Mouse (Mus musculus): ENCODE results near the gene Map3k14.
A peak's percentile ranks its signal among the peaks of the same experiment; 100 is the strongest.

DNA sequence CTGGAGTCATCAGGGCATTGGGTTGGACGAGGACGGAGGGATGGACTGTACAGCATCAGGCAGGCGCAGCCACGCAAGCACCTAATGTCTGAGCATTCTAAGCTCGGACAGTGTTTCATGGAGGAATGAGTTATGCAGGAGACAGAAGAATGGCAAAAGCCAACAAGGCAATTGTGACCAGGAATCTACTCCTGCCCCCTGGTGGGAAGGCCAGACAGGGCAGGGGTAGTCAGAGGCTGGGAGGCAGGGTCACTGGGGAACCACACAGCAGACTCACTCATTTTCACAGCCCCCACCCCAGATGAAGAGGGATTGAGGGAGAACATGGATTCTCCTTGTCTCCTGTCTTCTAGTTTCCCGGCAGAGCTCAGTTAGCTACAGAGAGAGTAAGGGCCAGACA, 4.7 kb upstream of the Map3k14 start:
- TF ChIP-seq POLR2A (IDR thresholded peaks at IDR 0.05; ENCODE audit: low read depth, low read length) (no peak), CTCF (IDR thresholded peaks at IDR 0.05; ENCODE audit: extremely low read depth, insufficient read length, insufficient replicate concordance, low read depth, low read length) (peak; percentile 59; the same call in 1 of the 2 replicates)

Data from small intestine, adult 2 months (tissue).